Mouse (Mus musculus): Measurements from ENCODE around the gene Ppp1r3c. TPM values are rescaled to one million over a fixed set of nuclear protein-coding genes. Genes with fewer than 3 reads are reported as not detected.

Ppp1r3c gene
- polyA plus RNA-seq, 1 experiment from 2014 or later: 20.6 TPM

DNA sequence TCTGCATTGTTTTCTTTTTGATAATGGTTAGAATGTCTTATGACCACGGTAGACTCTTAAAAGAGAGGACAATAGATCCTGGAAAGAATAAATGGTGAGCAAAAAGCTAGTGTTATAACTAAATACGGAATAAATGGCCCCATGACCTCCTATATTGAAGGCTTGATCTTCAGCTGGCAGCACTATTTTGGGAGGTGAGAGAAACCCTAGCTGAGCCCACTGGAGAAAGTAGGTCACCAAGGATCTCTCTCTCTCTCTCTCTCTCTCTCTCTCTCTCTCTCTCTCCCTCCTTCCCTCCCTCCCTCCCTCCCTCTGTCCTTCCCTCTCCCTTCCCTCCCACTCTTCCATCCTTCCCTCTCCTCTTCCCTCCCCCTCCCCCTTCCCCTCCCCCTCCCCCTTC is 42.9 kb downstream of the Ppp1r3c start:
- H3K4me2 ChIP-seq: no peak overlapping the region
- no peaks in the 10 kb centered on the region for H3K27me3 ChIP-seq
- peaks cover 36% of the 10 kb centered on the region for H3K4me1 ChIP-seq
- WGBS: 83% methylated on average over 2 of the region's 2 CpGs
- H3K4me3 ChIP-seq: no peak overlapping the region
- no peak overlapping the region for H3K9ac ChIP-seq
- H3K9me3 ChIP-seq: no peaks in the 10 kb centered on the region
- H3K36me3 ChIP-seq: no peaks in the 10 kb centered on the region
- ATAC-seq (ENCODE audit: insufficient number of reproducible peaks, low FRiP score, low TSS enrichment, low read depth): no peak
- no peak overlapping the region for H3K27ac ChIP-seq

- no peak overlapping the region for H3K9ac ChIP-seq
- no peaks in the 10 kb centered on the region for H3K27me3 ChIP-seq
- peaks cover 39% of the 10 kb centered on the region for H3K4me1 ChIP-seq
- no peak overlapping the region for H3K27ac ChIP-seq
- no peak overlapping the region for H3K4me2 ChIP-seq
- H3K36me3 ChIP-seq: no peaks in the 10 kb centered on the region
- H3K9me3 ChIP-seq: no peaks in the 10 kb centered on the region
- H3K4me3 ChIP-seq: no peak overlapping the region
- ATAC-seq (ENCODE audit: insufficient number of reproducible peaks, low FRiP score, low TSS enrichment, low read depth): no peak
- 83% methylated on average over 5 of the region's 5 CpGs for WGBS
Observed at GRCm38 (mm10) chr19:36691941-36692340, 44.5 kb downstream of the Ppp1r3c start.

DNA sequence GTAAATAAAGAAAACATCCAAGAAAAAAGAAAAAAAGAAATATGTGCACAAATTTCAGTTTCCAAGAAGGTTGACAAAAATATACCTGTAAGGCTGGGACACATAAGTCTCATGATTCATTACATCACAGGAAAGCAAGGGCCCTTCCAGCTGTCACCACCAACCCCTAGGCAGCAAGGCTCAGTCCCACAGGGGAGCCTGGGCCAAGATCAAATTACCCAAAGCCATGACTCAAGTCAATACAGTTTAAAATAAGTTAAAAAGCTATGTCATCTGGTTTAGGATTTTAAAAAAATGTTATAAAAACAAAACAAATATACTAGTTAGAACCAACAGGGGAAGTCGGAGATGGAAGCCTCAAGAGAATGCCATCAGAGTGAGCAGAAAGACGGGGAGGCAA is 45.2 kb downstream of the Ppp1r3c start:
- no peak overlapping the region for H3K4me2 ChIP-seq
- no peak overlapping the region for H3K4me3 ChIP-seq
- H3K27me3 ChIP-seq: no peaks in the 10 kb centered on the region
- no peak overlapping the region for H3K27ac ChIP-seq
- ATAC-seq (ENCODE audit: insufficient number of reproducible peaks, low FRiP score, low TSS enrichment, low read depth): no peak
- 47% methylated on average over 2 of the region's 2 CpGs for WGBS
- no peak overlapping the region for H3K9ac ChIP-seq
- peaks cover 34% of the 10 kb centered on the region for H3K4me1 ChIP-seq
- no peaks in the 10 kb centered on the region for H3K9me3 ChIP-seq
- no peaks in the 10 kb centered on the region for H3K36me3 ChIP-seq

- Histone ChIP-seq H3K9ac (no peak overlapping the region), H3K36me3 (no peaks in the 10 kb centered on the region), H3K4me2 (no peak overlapping the region), H3K27ac (peak overlapping the region; percentile 94), H3K27me3 (no peaks in the 10 kb centered on the region), H3K9me3 (no peaks in the 10 kb centered on the region), H3K4me1 (peaks cover 34% of the 10 kb centered on the region), H3K4me3 (no peak overlapping the region)
- 59% methylated on average over 5 of the region's 5 CpGs for WGBS
- ATAC-seq (ENCODE audit: insufficient number of reproducible peaks, low FRiP score, low TSS enrichment, low read depth): no peak
Observed at GRCm38 (mm10) chr19:36689205-36689604, 47.2 kb downstream of the Ppp1r3c start.

DNA sequence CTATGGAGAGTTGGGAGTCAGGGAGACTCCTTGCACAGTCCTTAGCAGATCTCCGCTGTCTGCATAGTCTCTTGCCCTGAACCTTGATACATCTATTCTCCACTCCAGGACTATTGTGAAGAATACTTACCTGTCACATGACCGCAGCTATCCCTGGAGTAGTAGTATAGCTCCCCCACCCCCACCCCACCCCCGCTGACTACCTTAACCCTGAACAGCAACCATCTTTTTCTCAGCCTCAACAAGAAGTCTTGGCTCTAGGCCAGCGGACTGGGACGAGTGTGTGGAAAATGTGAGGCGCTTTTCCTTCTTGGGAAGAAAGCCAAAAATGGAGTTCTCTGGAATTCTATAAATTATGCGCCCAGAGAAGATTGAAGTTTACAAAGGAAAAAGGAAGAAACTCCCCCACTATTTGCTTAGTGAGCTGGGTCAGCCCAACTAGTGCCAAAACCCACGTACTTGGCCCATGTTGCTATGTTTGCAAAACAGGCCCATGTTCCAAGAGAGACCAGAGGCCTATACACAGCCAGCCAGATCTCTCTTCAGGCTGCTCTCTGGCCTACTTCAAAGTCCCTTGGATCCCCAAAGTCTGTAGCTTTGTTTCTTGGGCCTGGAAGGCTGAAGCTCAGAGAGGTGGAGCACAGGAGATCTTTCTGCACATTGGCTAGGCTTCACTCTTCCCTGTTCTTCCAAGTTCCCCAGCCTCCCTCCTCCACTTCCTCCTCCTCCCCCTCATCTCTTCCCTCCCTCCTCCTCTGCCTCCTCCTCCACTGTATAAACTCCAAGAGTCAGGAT is 48.4 kb downstream of the Ppp1r3c start:
- 23% methylated on average over 8 of the region's 8 CpGs for WGBS
- no peak overlapping the region for H3K4me2 ChIP-seq
- H3K4me1 ChIP-seq: peaks cover 34% of the 10 kb centered on the region
- no peaks in the 10 kb centered on the region for H3K27me3 ChIP-seq
- H3K9me3 ChIP-seq: no peaks in the 10 kb centered on the region
- no peak overlapping the region for H3K9ac ChIP-seq
- no peaks in the 10 kb centered on the region for H3K36me3 ChIP-seq
- ATAC-seq (ENCODE audit: insufficient number of reproducible peaks, low FRiP score, low TSS enrichment, low read depth): peak; percentile 95
- H3K4me3 ChIP-seq: no peak overlapping the region
- H3K27ac ChIP-seq: peak overlapping the region; percentile 94

DNA sequence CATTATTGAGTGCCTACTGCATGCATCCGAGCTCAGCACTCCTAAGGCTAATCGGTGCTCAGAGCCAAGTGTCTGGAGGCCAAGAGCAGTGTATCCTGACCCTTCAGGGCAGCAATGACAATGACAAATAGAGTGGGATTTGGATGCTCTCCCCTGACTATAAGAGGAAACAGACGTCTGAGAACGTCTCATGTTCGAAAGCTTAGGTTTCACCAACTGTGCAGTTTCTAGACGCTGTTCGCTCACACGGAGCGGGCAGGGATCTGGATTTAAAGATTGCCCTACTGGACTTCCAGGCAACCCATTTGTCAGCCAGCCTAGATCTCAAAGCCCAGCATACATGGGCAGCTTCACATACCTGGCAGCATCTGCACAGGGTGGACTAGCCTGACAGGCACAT is 49.4 kb downstream of the Ppp1r3c start:
- Histone ChIP-seq H3K4me2 (no peak overlapping the region), H3K4me3 (no peak overlapping the region), H3K4me1 (peaks cover 34% of the 10 kb centered on the region), H3K27me3 (no peaks in the 10 kb centered on the region), H3K36me3 (no peaks in the 10 kb centered on the region), H3K9me3 (no peaks in the 10 kb centered on the region), H3K27ac (peak overlapping the region; percentile 94), H3K9ac (no peak overlapping the region)
- ATAC-seq (ENCODE audit: insufficient number of reproducible peaks, low FRiP score, low TSS enrichment, low read depth): no peak
- WGBS: 73% methylated on average over 9 of the region's 9 CpGs

GRCm38 (mm10) chr19:36686016-36686415 is 50.4 kb downstream of the Ppp1r3c start:
- H3K27me3 ChIP-seq: no peaks in the 10 kb centered on the region
- WGBS: 82% methylated on average over 11 of the region's 11 CpGs
- no peak overlapping the region for H3K4me3 ChIP-seq
- 0 out of 2 replicates have a peak overlapping the region, but pooled peaks have one; percentile 24 for H3K27ac ChIP-seq
- ATAC-seq (ENCODE audit: insufficient number of reproducible peaks, low FRiP score, low TSS enrichment, low read depth): no peak
- no peak overlapping the region for H3K4me2 ChIP-seq
- H3K9me3 ChIP-seq: no peaks in the 10 kb centered on the region
- H3K36me3 ChIP-seq: no peaks in the 10 kb centered on the region
- H3K9ac ChIP-seq: no peak overlapping the region
- H3K4me1 ChIP-seq: peaks cover 34% of the 10 kb centered on the region

- 68% methylated on average over 2 of the region's 2 CpGs for WGBS
- Histone ChIP-seq H3K4me3 (no peak overlapping the region), H3K36me3 (no peaks in the 10 kb centered on the region), H3K4me1 (peaks cover 26% of the 10 kb centered on the region), H3K4me2 (no peak overlapping the region), H3K9ac (no peak overlapping the region), H3K9me3 (no peaks in the 10 kb centered on the region), H3K27ac (no peak overlapping the region), H3K27me3 (no peaks in the 10 kb centered on the region)
- 0 out of 2 replicates have a peak, but pooled peaks have one; percentile 20 for ATAC-seq (ENCODE audit: insufficient number of reproducible peaks, low FRiP score, low TSS enrichment, low read depth)
Observed at GRCm38 (mm10) chr19:36682560-36682959, 53.9 kb downstream of the Ppp1r3c start.

Other genes with a start within 250 kb of the Ppp1r3c start
- 3.6 and 4.5 TPM in 2 replicates for gene Hectd2, start 182.0 kb downstream of the Ppp1r3c start, polyA plus RNA-seq (2015; fragmentation: Nextera tagmentation; extraction: Ambion mirVana)
- 31.9 and 45.7 TPM in 2 replicates for gene Tnks2, start 97.6 kb upstream of the Ppp1r3c start, polyA plus RNA-seq (2015; fragmentation: Nextera tagmentation; extraction: Ambion mirVana)
- gene Fgfbp3, start 183.0 kb upstream of the Ppp1r3c start, polyA plus RNA-seq (2015; fragmentation: Nextera tagmentation; extraction: Ambion mirVana): 4.9 and 6.3 TPM in 2 replicates
- gene Btaf1, start 189.4 kb upstream of the Ppp1r3c start, polyA plus RNA-seq (2015; fragmentation: Nextera tagmentation; extraction: Ambion mirVana): 7.4 and 10.1 TPM in 2 replicates